Mouse (Mus musculus): ENCODE data around the gene 6430628N08Rik.

DNA sequence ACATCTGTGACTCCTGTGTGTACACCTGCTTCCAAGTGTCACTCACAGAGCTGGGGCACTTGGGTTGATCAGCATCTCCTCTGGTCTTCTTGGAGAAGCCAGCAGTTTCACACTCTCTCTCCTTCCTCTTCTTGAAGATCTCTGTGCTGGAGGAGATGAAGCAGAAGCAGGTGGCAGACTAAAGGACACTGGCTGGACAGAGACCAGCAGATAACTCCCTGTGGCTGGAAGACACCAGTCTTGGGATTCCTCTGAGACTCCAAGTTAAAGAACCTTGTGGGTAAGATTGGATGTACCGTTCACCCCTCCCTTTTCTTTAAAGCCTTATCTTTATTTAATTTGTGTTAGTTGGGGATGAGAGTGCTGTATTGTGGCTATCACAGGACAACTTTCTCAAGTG, 42.4 kb upstream of the 6430628N08Rik start:
- TF ChIP-seq POLR2A (IDR thresholded peaks at IDR 0.05; ENCODE audit: low read depth, low read length): no peak
- TF ChIP-seq JUN (IDR thresholded peaks at IDR 0.05; ENCODE audit: insufficient read depth, low read depth, low read length): no peak
- no peak for TF ChIP-seq USF2 (conservative IDR thresholded peaks at IDR 0.05; ENCODE audit: low read depth, low read length)
- TF ChIP-seq CTCF (conservative IDR thresholded peaks at IDR 0.05 in 1 of 2, IDR thresholded peaks at IDR 0.05 in 1 of 2; ENCODE audit: low read depth in 2 of 2, low read length in 2 of 2): no peak
- no peak for TF ChIP-seq NRF1 (IDR thresholded peaks at IDR 0.05; ENCODE audit: low read depth, low read length)
- no peak for TF ChIP-seq MYC (IDR thresholded peaks at IDR 0.05; ENCODE audit: low read depth, low read length)
- TF ChIP-seq GABPA (IDR thresholded peaks at IDR 0.05; ENCODE audit: insufficient replicate concordance, low read depth, low read length): no peak
- no peak for TF ChIP-seq ZKSCAN1 (IDR thresholded peaks at IDR 0.05; ENCODE audit: borderline replicate concordance, low read depth, low read length)
- no peak for TF ChIP-seq ZC3H11A (IDR thresholded peaks at IDR 0.05; ENCODE audit: low read depth, low read length)
- no peak; the same call in 1 of the 2 replicates for TF ChIP-seq SIN3A (IDR thresholded peaks at IDR 0.05; ENCODE audit: low read length)
- no peak for TF ChIP-seq EP300 (IDR thresholded peaks at IDR 0.05; ENCODE audit: low read length)

Measured in CH12.LX (cell line).